Comparison of ENCODE assay signal across 8 mouse cellular contexts in genomic region chr2:128128532-128128931, GRCm38 (mm10). TPM values are rescaled to one million over a fixed set of nuclear protein-coding genes. Genes with fewer than 3 reads are reported as not detected.
DNase-seq lines count a peak whose midpoint lies in the region; ATAC-seq and TF ChIP-seq lines count a peak whose summit lies in the region.

No protein-coding gene starts in this region.

- no peak for TF ChIP-seq CTCF in heart, postnatal 0 days (IDR thresholded peaks at IDR 0.05; ENCODE audit: low read depth)

- peaks cover 36% of the 10 kb centered on the region for H3K36me3 ChIP-seq in heart, postnatal 0 days (replicated peaks; ENCODE audit: control insufficient read depth, insufficient read depth, low read length)
- H3K36me3 ChIP-seq in embryonic facial prominence, embryonic 11.5 days (replicated peaks; ENCODE audit: control insufficient read depth, insufficient read depth, low read depth, low read length), result peaks cover 2% of the 10 kb centered on the region; the same call in 1 of the 2 replicates
- 0 out of 2 replicates have a peak, but pooled peaks cover 7% of the 10 kb centered on the region for H3K36me3 ChIP-seq in hindbrain, embryonic 14.5 days (replicated peaks; ENCODE audit: control insufficient read depth, insufficient read depth)
- peaks cover 7% of the 10 kb centered on the region; the same call in 1 of the 2 replicates for H3K36me3 ChIP-seq in midbrain, embryonic 12.5 days

- H3K4me2 ChIP-seq in heart, postnatal 0 days (ENCODE audit: low read depth, low read length), result peak overlapping the region; percentile 89
- peak overlapping the region; percentile 94 for H3K4me2 ChIP-seq in embryonic facial prominence, embryonic 11.5 days (ENCODE audit: low read depth, low read length)
- H3K4me2 ChIP-seq in hindbrain, embryonic 14.5 days (replicated peaks), result peak overlapping the region; percentile 89
- peak overlapping the region; percentile 98 for H3K4me2 ChIP-seq in midbrain, embryonic 12.5 days (replicated peaks)

- DNase-seq in heart, postnatal 0 days (ENCODE audit: low spot score), result no peak
- DNase-seq in heart, postnatal 36 days, result no peak
- no peak for DNase-seq in embryonic facial prominence, embryonic 11.5 days (ENCODE audit: low spot score)
- no peak for DNase-seq in hindbrain, embryonic 14.5 days (ENCODE audit: low spot score)
- DNase-seq in urinary bladder, adult 2 months (ENCODE audit: low spot score), result no peak
- no peak for DNase-seq in spleen, postnatal 14 days (ENCODE audit: low spot score in 2 of 2)
- no peak for DNase-seq in urinary bladder, postnatal 4 days (ENCODE audit: low spot score in 2 of 2)

- TF ChIP-seq EP300 in heart, postnatal 0 days (IDR thresholded peaks at IDR 0.05; ENCODE audit: low read depth), result no peak

- ATAC-seq in heart, postnatal 0 days (ENCODE audit: insufficient read depth, low read depth), result no peak
- no peak for ATAC-seq in embryonic facial prominence, embryonic 11.5 days (replicated peaks; ENCODE audit: insufficient number of reproducible peaks, low FRiP score, low TSS enrichment, low read depth)
- ATAC-seq in hindbrain, embryonic 14.5 days (ENCODE audit: low FRiP score), result no peak
- no peak for ATAC-seq in midbrain, embryonic 12.5 days (ENCODE audit: low FRiP score, low read depth)

- H3K27ac ChIP-seq in heart, postnatal 0 days (ENCODE audit: low read depth), result peak overlapping the region; percentile 95; the same call in 1 of the 2 replicates
- H3K27ac ChIP-seq in embryonic facial prominence, embryonic 11.5 days (replicated peaks; ENCODE audit: low read depth, low read length), result 0 out of 2 replicates have a peak overlapping the region, but pooled peaks have one; percentile 78
- peak overlapping the region; percentile 88 for H3K27ac ChIP-seq in hindbrain, embryonic 14.5 days
- H3K27ac ChIP-seq in midbrain, embryonic 12.5 days (replicated peaks), result peak overlapping the region; percentile 84; the same call in 1 of the 2 replicates

- peak overlapping the region; percentile 62 for H3K9ac ChIP-seq in heart, postnatal 0 days (replicated peaks; ENCODE audit: low read depth, low read length)
- H3K9ac ChIP-seq in embryonic facial prominence, embryonic 11.5 days (replicated peaks; ENCODE audit: low read length), result peak overlapping the region; percentile 82
- H3K9ac ChIP-seq in hindbrain, embryonic 14.5 days, result peak overlapping the region; percentile 71
- H3K9ac ChIP-seq in midbrain, embryonic 12.5 days (replicated peaks), result peak overlapping the region; percentile 76

- H3K9me3 ChIP-seq in heart, postnatal 0 days (replicated peaks; ENCODE audit: control insufficient read depth, low read length), result no peaks in the 10 kb centered on the region
- no peaks in the 10 kb centered on the region for H3K9me3 ChIP-seq in embryonic facial prominence, embryonic 11.5 days (replicated peaks; ENCODE audit: control insufficient read depth, low read length)
- H3K9me3 ChIP-seq in hindbrain, embryonic 14.5 days (ENCODE audit: control insufficient read depth, low read length), result no peaks in the 10 kb centered on the region
- H3K9me3 ChIP-seq in midbrain, embryonic 12.5 days, result no peaks in the 10 kb centered on the region

- H3K27me3 ChIP-seq in heart, postnatal 0 days (ENCODE audit: control insufficient read depth, insufficient read depth, low read length), result no peaks in the 10 kb centered on the region
- peaks cover 3% of the 10 kb centered on the region; the same call in 1 of the 2 replicates for H3K27me3 ChIP-seq in embryonic facial prominence, embryonic 11.5 days (ENCODE audit: control insufficient read depth, insufficient read depth, low read length)
- peaks cover 16% of the 10 kb centered on the region for H3K27me3 ChIP-seq in hindbrain, embryonic 14.5 days (ENCODE audit: control insufficient read depth, insufficient read depth, low read length)
- H3K27me3 ChIP-seq in midbrain, embryonic 12.5 days, result peaks cover 18% of the 10 kb centered on the region

- 33% methylated on average over 10 of the region's 10 CpGs for WGBS in heart, postnatal 0 days
- WGBS in embryonic facial prominence, embryonic 11.5 days, result 21% methylated on average over 10 of the region's 10 CpGs
- 33% methylated on average over 10 of the region's 10 CpGs for WGBS in hindbrain, embryonic 14.5 days
- WGBS in midbrain, embryonic 12.5 days, result 27% methylated on average over 10 of the region's 10 CpGs

- peak overlapping the region; percentile 67 for H3K4me3 ChIP-seq in heart, postnatal 0 days (ENCODE audit: low read depth, low read length)
- H3K4me3 ChIP-seq in embryonic facial prominence, embryonic 11.5 days (ENCODE audit: low read depth, low read length), result peak overlapping the region; percentile 67
- peak overlapping the region; percentile 77 for H3K4me3 ChIP-seq in hindbrain, embryonic 14.5 days (replicated peaks; ENCODE audit: low read length)
- peak overlapping the region; percentile 69 for H3K4me3 ChIP-seq in midbrain, embryonic 12.5 days

- intact Hi-C loops in heart, postnatal 36 days (cut with DNase I), result loop anchor here (2.0 kb wide), 1 partner anchor 46 kb away; no protein-coding TSS in a partner anchor

- H3K4me1 ChIP-seq in heart, postnatal 0 days (ENCODE audit: control insufficient read depth, insufficient read depth), result peaks cover 22% of the 10 kb centered on the region
- peaks cover under 1% of the 10 kb centered on the region; the same call in 1 of the 2 replicates for H3K4me1 ChIP-seq in embryonic facial prominence, embryonic 11.5 days (ENCODE audit: control insufficient read depth, insufficient read depth, low read length)
- peaks cover 31% of the 10 kb centered on the region for H3K4me1 ChIP-seq in hindbrain, embryonic 14.5 days (replicated peaks; ENCODE audit: control insufficient read depth, insufficient read depth, low read length)
- peaks cover 42% of the 10 kb centered on the region for H3K4me1 ChIP-seq in midbrain, embryonic 12.5 days

RNA-seq across cellular contexts. Expression of gene Bcl2l11, which starts 2.7 kb away (rescaled TPM):
- total RNA-seq in heart, postnatal 0 days (2014; rRNA removed; ENCODE audit: low replicate concordance), result 26.1 and 26.6 TPM in 2 replicates
- 18.2 and 22.4 TPM in 2 replicates for polyA plus RNA-seq in heart, postnatal 0 days (2015; fragmentation: Nextera tagmentation; extraction: Ambion mirVana)
- 10 to 100 TPM; 17.7 to 21.9 TPM for total RNA-seq in heart, postnatal 36 days (2021)
- polyA plus RNA-seq in embryonic facial prominence, embryonic 11.5 days (2014; fragmentation: Nextera tagmentation; extraction: Ambion mirVana), result 20.2 and 24.5 TPM in 2 replicates
- 12.2 and 12.9 TPM in 2 replicates for polyA plus RNA-seq in hindbrain, embryonic 14.5 days (2014; fragmentation: Nextera tagmentation; extraction: Ambion mirVana)
- 21.6 and 24.7 TPM in 2 replicates for polyA plus RNA-seq in midbrain, embryonic 12.5 days (2016; fragmentation: Nextera tagmentation; extraction: Ambion mirVana)
- 13.4 and 14.4 TPM in 2 replicates for polyA plus RNA-seq in urinary bladder, adult 2 months (2012; rRNA removed)
